Mouse (Mus musculus): ENCODE measurements at regions not wholly inside any gene's neighbourhood (a gene's known extent, or its start where the extent isn't known, plus 50 kb on each side); places are given as distances from the start of the nearest gene placed in this dataset.

- Histone ChIP-seq H3K27me3 (ENCODE audit: control insufficient read depth, insufficient read depth, low read length) (no peaks in the 10 kb centered on the region), H3K9ac (ENCODE audit: low read length) (no peak overlapping the region), H3K4me1 (ENCODE audit: control insufficient read depth, insufficient read depth, low read length) (no peaks in the 10 kb centered on the region), H3K9me3 (replicated peaks; ENCODE audit: control insufficient read depth, low read length) (peaks cover 3% of the 10 kb centered on the region), H3K36me3 (ENCODE audit: control insufficient read depth, insufficient read depth) (no peaks in the 10 kb centered on the region), H3K4me2 (ENCODE audit: low read depth, low read length) (no peak overlapping the region), H3K4me3 (ENCODE audit: low read length) (no peak overlapping the region), H3K27ac (ENCODE audit: low read length) (no peak overlapping the region)
- no peak for ATAC-seq (replicated peaks; ENCODE audit: extremely low read depth, insufficient read depth, low FRiP score)
- 84% methylated on average over 30 of the region's 30 CpGs for WGBS
Observed at GRCm38 (mm10) chr17:85932360-85933132, 212.4 kb downstream of the Srbd1 start.

GRCm38 (mm10) chr17:85931955-85932354, 213.0 kb downstream of the Srbd1 start:
- Histone ChIP-seq H3K9me3 (replicated peaks; ENCODE audit: control insufficient read depth, low read length) (peaks cover 3% of the 10 kb centered on the region), H3K36me3 (ENCODE audit: control insufficient read depth, insufficient read depth) (no peaks in the 10 kb centered on the region), H3K9ac (ENCODE audit: low read length) (no peak overlapping the region), H3K4me2 (ENCODE audit: low read depth, low read length) (no peak overlapping the region), H3K27me3 (ENCODE audit: control insufficient read depth, insufficient read depth, low read length) (no peaks in the 10 kb centered on the region), H3K4me3 (ENCODE audit: low read length) (no peak overlapping the region), H3K4me1 (ENCODE audit: control insufficient read depth, insufficient read depth, low read length) (no peaks in the 10 kb centered on the region), H3K27ac (ENCODE audit: low read length) (no peak overlapping the region)
- no peak for ATAC-seq (replicated peaks; ENCODE audit: extremely low read depth, insufficient read depth, low FRiP score)
- 82% methylated on average over 10 of the region's 10 CpGs for WGBS

GRCm38 (mm10) chr17:85930789-85931188, 214.2 kb downstream of the Srbd1 start:
- Histone ChIP-seq H3K4me3 (ENCODE audit: low read length) (no peak overlapping the region), H3K36me3 (ENCODE audit: control insufficient read depth, insufficient read depth) (no peaks in the 10 kb centered on the region), H3K27me3 (ENCODE audit: control insufficient read depth, insufficient read depth, low read length) (no peaks in the 10 kb centered on the region), H3K4me1 (ENCODE audit: control insufficient read depth, insufficient read depth, low read length) (no peaks in the 10 kb centered on the region), H3K9ac (ENCODE audit: low read length) (no peak overlapping the region), H3K9me3 (replicated peaks; ENCODE audit: control insufficient read depth, low read length) (no peaks in the 10 kb centered on the region), H3K27ac (ENCODE audit: low read length) (no peak overlapping the region), H3K4me2 (ENCODE audit: low read depth, low read length) (no peak overlapping the region)
- WGBS = 75% methylated on average over 5 of the region's 5 CpGs
- ATAC-seq (replicated peaks; ENCODE audit: extremely low read depth, insufficient read depth, low FRiP score) = no peak

GRCm38 (mm10) chr17:85930331-85930730, 214.6 kb downstream of the Srbd1 start:
- 74% methylated on average over 3 of the region's 3 CpGs for WGBS
- H3K4me3 ChIP-seq (ENCODE audit: low read length) = no peak overlapping the region
- no peak for ATAC-seq (replicated peaks; ENCODE audit: extremely low read depth, insufficient read depth, low FRiP score)
- H3K9me3 ChIP-seq (replicated peaks; ENCODE audit: control insufficient read depth, low read length) = no peaks in the 10 kb centered on the region
- H3K36me3 ChIP-seq (ENCODE audit: control insufficient read depth, insufficient read depth) = no peaks in the 10 kb centered on the region
- H3K9ac ChIP-seq (ENCODE audit: low read length) = no peak overlapping the region
- no peaks in the 10 kb centered on the region for H3K27me3 ChIP-seq (ENCODE audit: control insufficient read depth, insufficient read depth, low read length)
- H3K4me2 ChIP-seq (ENCODE audit: low read depth, low read length) = no peak overlapping the region
- no peaks in the 10 kb centered on the region for H3K4me1 ChIP-seq (ENCODE audit: control insufficient read depth, insufficient read depth, low read length)
- H3K27ac ChIP-seq (ENCODE audit: low read length) = no peak overlapping the region

- Histone ChIP-seq H3K27ac (ENCODE audit: low read length) (no peak overlapping the region), H3K36me3 (ENCODE audit: control insufficient read depth, insufficient read depth) (no peaks in the 10 kb centered on the region), H3K4me3 (ENCODE audit: low read length) (no peak overlapping the region), H3K4me2 (ENCODE audit: low read depth, low read length) (no peak overlapping the region), H3K27me3 (ENCODE audit: control insufficient read depth, insufficient read depth, low read length) (no peaks in the 10 kb centered on the region), H3K4me1 (ENCODE audit: control insufficient read depth, insufficient read depth, low read length) (no peaks in the 10 kb centered on the region), H3K9me3 (replicated peaks; ENCODE audit: control insufficient read depth, low read length) (no peaks in the 10 kb centered on the region), H3K9ac (ENCODE audit: low read length) (no peak overlapping the region)
- 74% methylated on average over 12 of the region's 12 CpGs for WGBS
- ATAC-seq (replicated peaks; ENCODE audit: extremely low read depth, insufficient read depth, low FRiP score) = no peak
Observed at GRCm38 (mm10) chr17:85929699-85930286, 215.2 kb downstream of the Srbd1 start.

- Histone ChIP-seq H3K36me3 (ENCODE audit: control insufficient read depth, insufficient read depth) (no peaks in the 10 kb centered on the region), H3K9ac (ENCODE audit: low read length) (no peak overlapping the region), H3K27ac (ENCODE audit: low read length) (no peak overlapping the region), H3K4me2 (ENCODE audit: low read depth, low read length) (no peak overlapping the region), H3K4me1 (ENCODE audit: control insufficient read depth, insufficient read depth, low read length) (no peaks in the 10 kb centered on the region), H3K9me3 (replicated peaks; ENCODE audit: control insufficient read depth, low read length) (no peaks in the 10 kb centered on the region), H3K4me3 (ENCODE audit: low read length) (no peak overlapping the region), H3K27me3 (ENCODE audit: control insufficient read depth, insufficient read depth, low read length) (no peaks in the 10 kb centered on the region)
- WGBS = 59% methylated on average over 2 of the region's 2 CpGs
- no peak for ATAC-seq (replicated peaks; ENCODE audit: extremely low read depth, insufficient read depth, low FRiP score)
Observed at GRCm38 (mm10) chr17:85928543-85928942, 216.4 kb downstream of the Srbd1 start.

- H3K27me3 ChIP-seq (ENCODE audit: control insufficient read depth, insufficient read depth, low read length) = no peaks in the 10 kb centered on the region
- H3K27ac ChIP-seq (ENCODE audit: low read length) = no peak overlapping the region
- H3K4me3 ChIP-seq (ENCODE audit: low read length) = no peak overlapping the region
- no peak for ATAC-seq (replicated peaks; ENCODE audit: extremely low read depth, insufficient read depth, low FRiP score)
- no peaks in the 10 kb centered on the region for H3K9me3 ChIP-seq (replicated peaks; ENCODE audit: control insufficient read depth, low read length)
- no peaks in the 10 kb centered on the region for H3K36me3 ChIP-seq (ENCODE audit: control insufficient read depth, insufficient read depth)
- no peak overlapping the region for H3K9ac ChIP-seq (ENCODE audit: low read length)
- no peak overlapping the region for H3K4me2 ChIP-seq (ENCODE audit: low read depth, low read length)
- no peaks in the 10 kb centered on the region for H3K4me1 ChIP-seq (ENCODE audit: control insufficient read depth, insufficient read depth, low read length)
- 74% methylated on average over 9 of the region's 9 CpGs for WGBS
Observed at GRCm38 (mm10) chr17:85927261-85927660, 217.7 kb downstream of the Srbd1 start.

- Histone ChIP-seq H3K9ac (ENCODE audit: low read length) (no peak overlapping the region), H3K27ac (ENCODE audit: low read length) (no peak overlapping the region), H3K9me3 (replicated peaks; ENCODE audit: control insufficient read depth, low read length) (no peaks in the 10 kb centered on the region), H3K4me2 (ENCODE audit: low read depth, low read length) (no peak overlapping the region), H3K36me3 (ENCODE audit: control insufficient read depth, insufficient read depth) (no peaks in the 10 kb centered on the region), H3K4me3 (ENCODE audit: low read length) (no peak overlapping the region), H3K27me3 (ENCODE audit: control insufficient read depth, insufficient read depth, low read length) (peaks cover 2% of the 10 kb centered on the region; the same call in 1 of the 2 replicates), H3K4me1 (ENCODE audit: control insufficient read depth, insufficient read depth, low read length) (peaks cover 2% of the 10 kb centered on the region; the same call in 1 of the 2 replicates)
- WGBS = 91% methylated on average over 4 of the region's 4 CpGs
- no peak for ATAC-seq (replicated peaks; ENCODE audit: extremely low read depth, insufficient read depth, low FRiP score)
Observed at GRCm38 (mm10) chr17:85926044-85926443, 218.9 kb downstream of the Srbd1 start.

- Histone ChIP-seq H3K36me3 (ENCODE audit: control insufficient read depth, insufficient read depth) (no peaks in the 10 kb centered on the region), H3K4me3 (ENCODE audit: low read length) (no peak overlapping the region), H3K27ac (ENCODE audit: low read length) (no peak overlapping the region), H3K4me1 (ENCODE audit: control insufficient read depth, insufficient read depth, low read length) (peaks cover 2% of the 10 kb centered on the region; the same call in 1 of the 2 replicates), H3K9me3 (replicated peaks; ENCODE audit: control insufficient read depth, low read length) (no peaks in the 10 kb centered on the region), H3K9ac (ENCODE audit: low read length) (no peak overlapping the region), H3K27me3 (ENCODE audit: control insufficient read depth, insufficient read depth, low read length) (peaks cover 15% of the 10 kb centered on the region; the same call in 1 of the 2 replicates), H3K4me2 (ENCODE audit: low read depth, low read length) (no peak overlapping the region)
- ATAC-seq (replicated peaks; ENCODE audit: extremely low read depth, insufficient read depth, low FRiP score) = no peak
- WGBS = 45% methylated on average over 8 of the region's 8 CpGs
Observed at GRCm38 (mm10) chr17:85921219-85921673, 223.7 kb downstream of the Srbd1 start.

Measured in heart, embryonic 16.5 days (tissue).